ENCODE assay signal across 14 mouse cellular contexts in the genomic region with DNA sequence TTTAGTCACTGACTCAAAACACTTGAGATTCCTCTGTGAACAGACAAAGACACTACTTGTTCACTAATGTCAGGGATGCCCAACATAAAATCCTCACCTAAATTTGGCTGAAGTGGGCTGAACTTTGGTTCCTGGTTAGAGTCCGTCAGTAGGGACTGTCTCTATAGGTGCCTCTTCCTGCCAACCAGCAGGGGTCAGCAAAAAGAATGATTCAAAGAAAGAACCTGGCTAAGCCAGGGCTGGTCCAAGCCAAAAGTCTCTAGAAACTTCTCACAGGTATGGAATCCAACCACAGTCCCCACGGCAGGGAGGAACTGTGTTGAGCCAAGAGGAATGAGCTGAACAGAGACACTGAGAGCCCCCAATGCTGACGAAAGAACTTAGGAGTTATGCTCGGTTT.
DNase-seq lines count a peak whose midpoint lies in the region; ATAC-seq and TF ChIP-seq lines count a peak whose summit lies in the region.
"Had no signal": no experiment of that assay in that cellular context is flagged by ENCODE, and none has a peak within 500 bp of the region (broad histone marks: within the 10 kb centered on the region; RNA-seq: fewer than 3 reads in every experiment).

No protein-coding gene starts in this region.

- peaks cover 44% of the 10 kb centered on the region for H3K4me1 ChIP-seq in heart, adult 2 months (ENCODE audit: control insufficient read depth, insufficient read depth, low read length)
- H3K4me1 ChIP-seq in lung, adult 2 months (ENCODE audit: control insufficient read depth, insufficient read depth, low read length) = peaks cover 6% of the 10 kb centered on the region; the same call in 1 of the 2 replicates
- peaks cover 52% of the 10 kb centered on the region for H3K4me1 ChIP-seq in brown adipose tissue, adult 24 weeks (ENCODE audit: control insufficient read depth, insufficient read depth, insufficient read length, low read length)
- peaks cover 25% of the 10 kb centered on the region for H3K4me1 ChIP-seq in neural tube, embryonic 15.5 days

- no peaks in the 10 kb centered on the region for H3K9me3 ChIP-seq in neural tube, embryonic 15.5 days (replicated peaks)
- H3K9me3 ChIP-seq: limb, embryonic 15.5 days; stomach, embryonic 15.5 days had no signal

- peak; percentile 72 for TF ChIP-seq CTCF in heart, adult 2 months (IDR thresholded peaks at IDR 0.05)
- peak; percentile 33 for TF ChIP-seq CTCF in lung, adult 2 months (IDR thresholded peaks at IDR 0.05; ENCODE audit: insufficient read depth, low read length)

- H3K4me2 ChIP-seq in neural tube, embryonic 15.5 days = no peak overlapping the region
- H3K4me2 ChIP-seq: limb, embryonic 15.5 days; stomach, embryonic 15.5 days had no signal

- no peak for DNase-seq in heart, adult 2 months
- DNase-seq in heart, adult 8-10 months (ENCODE audit: low spot score) = no peak
- DNase-seq in lung, adult 2 months = no peak
- no peak for DNase-seq in lung, postnatal 14 days
- no peak for DNase-seq in spleen, postnatal 36 days (ENCODE audit: low spot score in 2 of 2)
- DNase-seq: adrenal gland, adult 2 months; cerebellum, adult 2 months; gastrocnemius, postnatal 25 days; heart, postnatal 4 days had no signal

- H3K9ac ChIP-seq in heart, adult 2 months (ENCODE audit: low read depth, low read length) = no peak overlapping the region
- no peak overlapping the region for H3K9ac ChIP-seq in neural tube, embryonic 15.5 days (replicated peaks)
- H3K9ac ChIP-seq: limb, embryonic 15.5 days; stomach, embryonic 15.5 days had no signal

- no peak for TF ChIP-seq EP300 in heart, adult 2 months (IDR thresholded peaks at IDR 0.05; ENCODE audit: insufficient read depth, low read depth, low read length)

- TF ChIP-seq POLR2A in heart, adult 2 months (IDR thresholded peaks at IDR 0.05; ENCODE audit: insufficient read depth, low read depth, low read length) = no peak
- TF ChIP-seq POLR2A in lung, adult 2 months (IDR thresholded peaks at IDR 0.05; ENCODE audit: borderline replicate concordance, extremely low read depth, low read depth, low read length) = no peak

- no peak overlapping the region for H3K4me3 ChIP-seq in heart, adult 2 months
- H3K4me3 ChIP-seq in lung, adult 2 months (replicated peaks; ENCODE audit: extremely low read depth, low read depth, low read length) = no peak overlapping the region
- H3K4me3 ChIP-seq in brown adipose tissue, adult 24 weeks (ENCODE audit: insufficient read depth, low read depth, low read length) = no peak overlapping the region
- H3K4me3 ChIP-seq in neural tube, embryonic 15.5 days (replicated peaks) = no peak overlapping the region
- H3K4me3 ChIP-seq: limb, embryonic 15.5 days; stomach, embryonic 15.5 days had no signal

- intact Hi-C loops in heart, adult 2 months (cut with DNase I) = loop anchor here (2.0 to 5.0 kb wide), 2 partner anchors 52 to 64 kb away; no protein-coding TSS in a partner anchor

- H3K36me3 ChIP-seq in heart, adult 2 months (ENCODE audit: control insufficient read depth, insufficient read depth, low read length) = peaks cover 2% of the 10 kb centered on the region; the same call in 1 of the 2 replicates
- no peaks in the 10 kb centered on the region for H3K36me3 ChIP-seq in neural tube, embryonic 15.5 days
- H3K36me3 ChIP-seq: limb, embryonic 15.5 days; stomach, embryonic 15.5 days had no signal

- peak overlapping the region; percentile 73 for H3K27ac ChIP-seq in heart, adult 2 months
- peak overlapping the region; percentile 67 for H3K27ac ChIP-seq in brown adipose tissue, adult 24 weeks (replicated peaks; ENCODE audit: low read depth, low read length)
- H3K27ac ChIP-seq in neural tube, embryonic 15.5 days (replicated peaks) = no peak overlapping the region
- H3K27ac ChIP-seq: limb, embryonic 15.5 days; stomach, embryonic 15.5 days had no signal

- 0 out of 2 replicates have a peak, but pooled peaks have one; percentile 8 for ATAC-seq in neutrophil, adult 5-6 weeks (ENCODE audit: extremely low read depth, insufficient number of reproducible peaks, low FRiP score, poor library complexity, severe bottlenecking)
- no peak for ATAC-seq in neural tube, embryonic 15.5 days (ENCODE audit: low FRiP score)

- H3K79me2 ChIP-seq in heart, adult 2 months (replicated peaks; ENCODE audit: control insufficient read depth, insufficient read depth, low read length) = no peaks in the 10 kb centered on the region

- WGBS in heart, adult 2 months = 66% methylated on average over 4 of the region's 4 CpGs
- WGBS in lung, adult 2 months = 61% methylated on average over 4 of the region's 4 CpGs
- 89% methylated on average over 4 of the region's 4 CpGs for WGBS in neural tube, embryonic 15.5 days

- H3K27me3 ChIP-seq in heart, adult 2 months (ENCODE audit: control insufficient read depth, insufficient read depth, low read length) = no peaks in the 10 kb centered on the region
- H3K27me3 ChIP-seq in neural tube, embryonic 15.5 days (replicated peaks) = no peaks in the 10 kb centered on the region
- H3K27me3 ChIP-seq: limb, embryonic 15.5 days; stomach, embryonic 15.5 days had no signal
